Mouse (Mus musculus) heart, postnatal 0 days (tissue): Measurements from ENCODE around the gene Olfr54.

Source experiments
- CTCF ChIP-seq: IDR thresholded peaks from 2 replicates; pipeline ENCODE4 v1.5.1; 2016; ENCODE audit warnings: antibody characterized with exemption, control low read depth, low read depth
- EP300 ChIP-seq: IDR thresholded peaks from 2 replicates; pipeline ENCODE4 v1.6.1; 2016; ENCODE audit warnings: antibody characterized with exemption, low read depth

DNA sequence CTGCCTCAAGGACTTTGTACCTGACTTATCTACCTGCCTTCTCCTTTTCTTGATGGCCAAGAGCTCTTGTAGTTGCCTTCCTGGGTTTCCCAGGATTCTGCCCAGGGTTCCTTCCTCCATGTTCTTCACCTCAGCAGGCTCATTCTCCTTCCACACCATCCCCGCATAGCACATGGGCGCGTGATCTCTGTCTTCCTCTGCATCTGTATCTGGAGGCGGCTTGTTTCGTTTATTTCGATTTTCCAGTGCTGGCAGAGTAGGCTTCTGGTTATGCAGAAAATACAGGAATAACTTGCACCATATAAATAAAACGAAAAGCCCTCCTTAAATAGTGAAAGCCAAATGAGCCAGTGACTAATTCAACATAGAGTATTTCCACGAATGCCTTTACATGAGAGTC lies 49.8 kb downstream of the Olfr54 start:
- TF ChIP-seq EP300 = no peak
- no peak for TF ChIP-seq CTCF
